ENCODE assay signal across 11 mouse cellular contexts in the genomic region with DNA sequence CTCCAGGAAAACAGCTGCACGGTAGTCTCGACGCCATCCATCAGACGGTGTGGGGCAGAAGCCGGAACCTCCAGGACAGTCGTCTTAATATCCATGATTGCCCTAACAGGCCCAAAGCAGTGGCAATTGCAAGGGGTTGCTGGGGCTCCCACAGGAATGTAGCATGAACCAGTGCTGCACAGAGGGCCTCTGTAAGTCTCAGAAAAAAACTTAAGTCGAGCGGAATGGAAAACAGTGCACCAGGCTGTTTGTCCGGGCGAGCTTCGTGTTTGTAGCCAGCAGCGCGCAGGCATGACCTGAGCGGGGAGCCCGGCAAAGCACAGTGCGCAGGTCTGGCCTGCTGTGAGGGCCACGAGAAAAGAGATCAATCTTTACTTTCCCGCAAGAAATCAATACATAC. TPM values are rescaled to one million over a fixed set of nuclear protein-coding genes. Genes with fewer than 3 reads are reported as not detected.
DNase-seq lines count a peak whose midpoint lies in the region; ATAC-seq and TF ChIP-seq lines count a peak whose summit lies in the region.
"Had no signal": no experiment of that assay in that cellular context is flagged by ENCODE, and none has a peak within 500 bp of the region (broad histone marks: within the 10 kb centered on the region; RNA-seq: fewer than 3 reads in every experiment).

No protein-coding gene starts in this region.

- peak; percentile 28 for DNase-seq in liver, embryonic 11.5 days (ENCODE audit: low spot score)
- DNase-seq in forebrain, embryonic 14.5 days (ENCODE audit: low spot score): peak; percentile 34
- peak; percentile 7 for DNase-seq in limb, embryonic 14.5 days (ENCODE audit: low spot score)
- DNase-seq in ovary, postnatal 36 days (ENCODE audit: low spot score): no peak
- DNase-seq in frontal cortex, postnatal 36 days (ENCODE audit: low spot score in 2 of 2): no peak
- DNase-seq in heart, postnatal 4 days: no peak

- H3K36me3 ChIP-seq in liver, embryonic 11.5 days (ENCODE audit: control insufficient read depth, insufficient read depth, low read length): no peaks in the 10 kb centered on the region
- no peaks in the 10 kb centered on the region for H3K36me3 ChIP-seq in liver, embryonic 12.5 days
- H3K36me3 ChIP-seq in forebrain, embryonic 14.5 days (ENCODE audit: control insufficient read depth, insufficient read depth, low read length): no peaks in the 10 kb centered on the region
- no peaks in the 10 kb centered on the region for H3K36me3 ChIP-seq in limb, embryonic 14.5 days (ENCODE audit: control insufficient read depth, insufficient read depth, low read length)
- H3K36me3 ChIP-seq in neural tube, embryonic 15.5 days: no peaks in the 10 kb centered on the region

- WGBS in liver, embryonic 11.5 days: 80% methylated on average over 18 of the region's 18 CpGs
- 78% methylated on average over 18 of the region's 18 CpGs for WGBS in liver, embryonic 12.5 days (ENCODE audit: insufficient replicate concordance)
- WGBS in forebrain, embryonic 14.5 days: 56% methylated on average over 18 of the region's 18 CpGs
- 55% methylated on average over 18 of the region's 18 CpGs for WGBS in limb, embryonic 14.5 days
- WGBS in neural tube, embryonic 15.5 days: 14% methylated on average over 18 of the region's 18 CpGs

- H3K4me1 ChIP-seq in liver, embryonic 11.5 days (replicated peaks; ENCODE audit: control insufficient read depth, insufficient read depth, low read length): peaks cover 8% of the 10 kb centered on the region
- peaks cover 14% of the 10 kb centered on the region for H3K4me1 ChIP-seq in liver, embryonic 12.5 days
- H3K4me1 ChIP-seq in forebrain, embryonic 14.5 days (ENCODE audit: control insufficient read depth, insufficient read depth, low read length): no peaks in the 10 kb centered on the region
- H3K4me1 ChIP-seq in limb, embryonic 14.5 days (ENCODE audit: control insufficient read depth, insufficient read depth, low read length): no peaks in the 10 kb centered on the region
- peaks cover 5% of the 10 kb centered on the region; the same call in 1 of the 2 replicates for H3K4me1 ChIP-seq in neural tube, embryonic 15.5 days

- no peaks in the 10 kb centered on the region for H3K9me3 ChIP-seq in liver, embryonic 11.5 days (ENCODE audit: control insufficient read depth, low read length)
- H3K9me3 ChIP-seq in liver, embryonic 12.5 days (replicated peaks): no peaks in the 10 kb centered on the region
- no peaks in the 10 kb centered on the region for H3K9me3 ChIP-seq in forebrain, embryonic 14.5 days (replicated peaks; ENCODE audit: control insufficient read depth, low read length)
- no peaks in the 10 kb centered on the region for H3K9me3 ChIP-seq in limb, embryonic 14.5 days (ENCODE audit: control insufficient read depth, low read length)
- H3K9me3 ChIP-seq in neural tube, embryonic 15.5 days (replicated peaks): no peaks in the 10 kb centered on the region
- H3K9me3 ChIP-seq: megakaryocyte, embryonic 14.5 days had no signal

- H3K27me3 ChIP-seq in liver, embryonic 11.5 days (replicated peaks; ENCODE audit: control insufficient read depth, insufficient read depth, low read length): no peaks in the 10 kb centered on the region
- peaks cover 3% of the 10 kb centered on the region; the same call in 1 of the 2 replicates for H3K27me3 ChIP-seq in liver, embryonic 12.5 days (replicated peaks)
- no peaks in the 10 kb centered on the region for H3K27me3 ChIP-seq in forebrain, embryonic 14.5 days (replicated peaks; ENCODE audit: control insufficient read depth, insufficient read depth, low read length)
- H3K27me3 ChIP-seq in limb, embryonic 14.5 days (ENCODE audit: control insufficient read depth, insufficient read depth, low read length): no peaks in the 10 kb centered on the region
- H3K27me3 ChIP-seq in neural tube, embryonic 15.5 days (replicated peaks): no peaks in the 10 kb centered on the region

- ATAC-seq in liver, embryonic 11.5 days (replicated peaks; ENCODE audit: low FRiP score): no peak
- ATAC-seq in liver, embryonic 12.5 days: no peak
- peak; percentile 74 for ATAC-seq in forebrain, embryonic 14.5 days
- ATAC-seq in limb, embryonic 14.5 days (ENCODE audit: low FRiP score, low read depth): peak; percentile 44; the same call in 1 of the 2 replicates
- peak; percentile 80 for ATAC-seq in neural tube, embryonic 15.5 days (ENCODE audit: low FRiP score)

- H3K27ac ChIP-seq in liver, embryonic 11.5 days (ENCODE audit: low read depth, low read length): no peak overlapping the region
- no peak overlapping the region for H3K27ac ChIP-seq in liver, embryonic 12.5 days
- H3K27ac ChIP-seq in forebrain, embryonic 14.5 days (ENCODE audit: low read depth, low read length): no peak overlapping the region
- H3K27ac ChIP-seq in limb, embryonic 14.5 days (replicated peaks; ENCODE audit: low read depth, low read length): no peak overlapping the region
- peak overlapping the region; percentile 48 for H3K27ac ChIP-seq in neural tube, embryonic 15.5 days (replicated peaks)

- H3K9ac ChIP-seq in liver, embryonic 11.5 days (ENCODE audit: low read depth, low read length): no peak overlapping the region
- no peak overlapping the region for H3K9ac ChIP-seq in liver, embryonic 12.5 days
- no peak overlapping the region for H3K9ac ChIP-seq in forebrain, embryonic 14.5 days (ENCODE audit: low read length)
- no peak overlapping the region for H3K9ac ChIP-seq in limb, embryonic 14.5 days (ENCODE audit: low read depth, low read length, severe bottlenecking)
- H3K9ac ChIP-seq in neural tube, embryonic 15.5 days (replicated peaks): no peak overlapping the region

- H3K4me3 ChIP-seq in liver, embryonic 11.5 days (ENCODE audit: low read depth, low read length): no peak overlapping the region
- H3K4me3 ChIP-seq in liver, embryonic 12.5 days: no peak overlapping the region
- H3K4me3 ChIP-seq in forebrain, embryonic 14.5 days (ENCODE audit: low read depth, low read length): no peak overlapping the region
- no peak overlapping the region for H3K4me3 ChIP-seq in limb, embryonic 14.5 days (replicated peaks; ENCODE audit: low read length)
- H3K4me3 ChIP-seq in neural tube, embryonic 15.5 days (replicated peaks): no peak overlapping the region
- H3K4me3 ChIP-seq: megakaryocyte, embryonic 14.5 days had no signal

- no peak for TF ChIP-seq POLR2A in limb, embryonic 14.5 days (IDR thresholded peaks at IDR 0.05; ENCODE audit: borderline replicate concordance, extremely low read depth, insufficient read depth, insufficient read length)

- H3K4me2 ChIP-seq in liver, embryonic 11.5 days: no peak overlapping the region
- H3K4me2 ChIP-seq in liver, embryonic 12.5 days: no peak overlapping the region
- H3K4me2 ChIP-seq in forebrain, embryonic 14.5 days (ENCODE audit: low read length): no peak overlapping the region
- H3K4me2 ChIP-seq in limb, embryonic 14.5 days (replicated peaks; ENCODE audit: low read depth, low read length, severe bottlenecking): no peak overlapping the region
- no peak overlapping the region; the same call in 1 of the 2 replicates for H3K4me2 ChIP-seq in neural tube, embryonic 15.5 days
- H3K4me2 ChIP-seq: heart, embryonic 11.5 days had no signal

RNA-seq across cellular contexts. Expression of a gene that starts 31.4 kb away (rescaled TPM):
- polyA plus RNA-seq in liver, embryonic 11.5 days (2014; fragmentation: Nextera tagmentation; extraction: Ambion mirVana): 0.07 TPM in 1 of 2 replicates, not detected in the other
- polyA plus RNA-seq in liver, embryonic 12.5 days (2016; fragmentation: Nextera tagmentation; extraction: Ambion mirVana): 0.06 TPM in 1 of 2 replicates, not detected in the other
- polyA plus RNA-seq in forebrain, embryonic 14.5 days (2014; fragmentation: Nextera tagmentation; extraction: Ambion mirVana): 0.18 TPM in 1 of 2 replicates, not detected in the other
- 0.13 TPM in 1 of 2 replicates, not detected in the other for polyA plus RNA-seq in limb, embryonic 14.5 days (2012; rRNA removed)
- 0.08 TPM in 1 of 2 replicates, not detected in the other for polyA plus RNA-seq in limb, embryonic 14.5 days (2014; fragmentation: Nextera tagmentation; extraction: Ambion mirVana)
- polyA plus RNA-seq in neural tube, embryonic 15.5 days (2015; fragmentation: Nextera tagmentation; extraction: Ambion mirVana): 0.08 and 0.12 TPM in 2 replicates
- not detected for total RNA-seq in heart, postnatal 4 days (2021)
- total RNA-seq: liver, adult 2 months had no signal
- polyA plus RNA-seq: liver, adult 2 months had no signal

Comparison
In these comparisons a context has a peak if more than half of its experiments do, and no peak if none do; other contexts are left out.
1. ATAC-seq: peak in forebrain, embryonic 14.5 days (single experiment), limb, embryonic 14.5 days (single experiment) and neural tube, embryonic 15.5 days (single experiment); none in liver, embryonic 11.5 days (single experiment) and liver, embryonic 12.5 days (single experiment).
2. DNase-seq: peak in liver, embryonic 11.5 days (single experiment), forebrain, embryonic 14.5 days (single experiment) and limb, embryonic 14.5 days (single experiment); none in ovary, postnatal 36 days (single experiment), frontal cortex, postnatal 36 days (0 of 2) and heart, postnatal 4 days (single experiment).